Mouse (Mus musculus) liver, embryonic 14.5 days (tissue): Measurements from ENCODE around the gene Maml3. TPM values are rescaled to one million over a fixed set of nuclear protein-coding genes. Genes with fewer than 3 reads are reported as not detected.

ENCODE experiments used
- ATAC-seq: fragments of 200-750 bp; cut with Nextera tagmentation; 2 replicates; pipeline ENCODE4 v1.8.0; 2017; ENCODE audit warnings: moderate number of reproducible peaks, mild to moderate bottlenecking, moderate library complexity; ENCODE audit not compliant: insufficient read depth
- DNase-seq, 3 experiments: peaks; one replicate each; pipeline ENCODE4 v3.0.0-alpha.2; 2012 to 2013; ENCODE audit warnings: low read depth in 3 of 3, low spot score in 3 of 3
- H3K27ac ChIP-seq: fragments of 300-500 bp; sonication (generic); 2 replicates; pipeline ENCODE4 v1.5.1; 2014; ENCODE audit warnings: moderate library complexity, mild to moderate bottlenecking, control low read depth, inconsistent platforms
- H3K27me3 ChIP-seq: fragments of 300-500 bp; sonication (generic); 2 replicates; pipeline ENCODE4 v1.6.1; 2014; ENCODE audit warnings: mild to moderate bottlenecking, low read length, moderate library complexity; ENCODE audit not compliant: control insufficient read depth, insufficient read depth
- H3K36me3 ChIP-seq: fragments of 300-500 bp; sonication (generic); replicated peaks from 2 replicates; pipeline ENCODE4 v1.6.1; 2014; ENCODE audit warnings: low read depth; ENCODE audit not compliant: control insufficient read depth, insufficient read depth
- H3K4me1 ChIP-seq, 2 experiments: fragments of 200-500 bp in 1 of 2; fragments of 300-500 bp in 1 of 2; sonication (generic) in 1 of 2; replicated peaks; 2 replicates each; pipeline ENCODE4 v1.6.1; 2012 to 2014; ENCODE audit warnings: antibody characterized with exemption in 1 of 2, inconsistent platforms in 1 of 2, low read length in 1 of 2; ENCODE audit not compliant: control insufficient read depth in 2 of 2, insufficient read depth in 2 of 2
- H3K4me2 ChIP-seq: fragments of 300-500 bp; sonication (generic); 2 replicates; pipeline ENCODE4 v1.6.1; 2014; ENCODE audit warnings: low read depth, mild to moderate bottlenecking, control low read depth, moderate library complexity
- H3K4me3 ChIP-seq, 2 experiments: fragments of 200-500 bp in 1 of 2; fragments of 300-500 bp in 1 of 2; sonication (generic) in 1 of 2; 2 replicates each; pipeline ENCODE4 v1.5.1; 2012 to 2014; ENCODE audit warnings: low read depth in 2 of 2, low read length in 2 of 2, mild to moderate bottlenecking in 2 of 2, control low read depth in 1 of 2, inconsistent platforms in 1 of 2, moderate library complexity in 1 of 2; ENCODE audit not compliant: insufficient read depth in 1 of 2
- H3K9ac ChIP-seq: fragments of 300-500 bp; sonication (generic); replicated peaks from 2 replicates; pipeline ENCODE4 v1.6.1; 2014; ENCODE audit warnings: mild to moderate bottlenecking, control low read depth, moderate library complexity
- H3K9me3 ChIP-seq: fragments of 300-500 bp; sonication (generic); 2 replicates; pipeline ENCODE4 v1.6.1; 2016; ENCODE audit warnings: low read length, mixed read lengths; ENCODE audit not compliant: control insufficient read depth
- CTCF ChIP-seq: IDR thresholded peaks from 2 replicates; pipeline ENCODE4 v1.5.1; 2016; ENCODE audit warnings: antibody characterized with exemption, low read depth, control low read depth
- EP300 ChIP-seq: IDR thresholded peaks from 2 replicates; pipeline ENCODE4 v1.6.1; 2016; ENCODE audit warnings: antibody characterized with exemption, low read depth
- WGBS: fragments of 180-500 bp; shearing (Covaris S2); extraction: QIAGEN DNeasy Blood & Tissue Kit; methylation state at CpG from one replicate; pipeline ENCODE4 v1.1.7; 2014; ENCODE audit not compliant: insufficient replicate concordance; 5-methylcytosine and 5-hydroxymethylcytosine counted together
- polyA plus RNA-seq, 2 experiments: library from polyadenylated mRNA; depleted of rRNA in 1 of 2; stranded (reverse) in 1 of 2; unstranded in 1 of 2; fragments of >200 nt; fragmentation: Nextera tagmentation in 1 of 2; extraction: Ambion mirVana in 1 of 2; gene quantifications; 2 replicates each; pipeline versions ENCODE4 v1.2.1 to v1.2.3; 2012 to 2014

The Maml3 gene
- polyA plus RNA-seq, 2 experiments = 0.57 to 0.71 TPM

- DNase-seq = peak in 2 of 3 experiments; percentile 45 to 54
- no peaks in the 10 kb centered on the region for H3K36me3 ChIP-seq
- WGBS = 59% methylated on average over 21 of the region's 21 CpGs
Observed at GRCm38 (mm10) chr3:51708746-51709411, 396.0 kb downstream of the Maml3 start.

GRCm38 (mm10) chr3:51708375-51708745, 396.5 kb downstream of the Maml3 start:
- 74% methylated on average over 1 of the region's 1 CpGs for WGBS
- H3K4me3 ChIP-seq = no peak overlapping the region

More at GRCm38 (mm10) chr3:51708746-51709411, 396.0 kb downstream of the Maml3 start:
- no peaks in the 10 kb centered on the region; the same call in 1 of the 2 replicates for H3K27me3 ChIP-seq
- peak overlapping the region; percentile 10; the same call in 1 of the 2 replicates for H3K27ac ChIP-seq
- H3K4me1 ChIP-seq = peaks cover 16 to 37% of the 10 kb centered on the region in 2 experiments
- H3K9ac ChIP-seq = no peak overlapping the region; the same call in 1 of the 2 replicates
- H3K9me3 ChIP-seq = no peaks in the 10 kb centered on the region
- peak overlapping the region; percentile 15 to 32; a peak in 2 of 4 replicates for H3K4me3 ChIP-seq
- TF ChIP-seq EP300 (no peak), CTCF (no peak)
- peak overlapping the region; percentile 51 for H3K4me2 ChIP-seq
- ATAC-seq = peak; percentile 66

GRCm38 (mm10) chr3:51705220-51705619, 399.7 kb downstream of the Maml3 start:
- no peaks in the 10 kb centered on the region; the same call in 1 of the 2 replicates for H3K27me3 ChIP-seq
- TF ChIP-seq EP300 (no peak), CTCF (peak; percentile 90)
- 68% methylated on average over 7 of the region's 7 CpGs for WGBS
- peaks cover 0 to 16% of the 10 kb centered on the region in 2 experiments; a peak in 3 of 4 replicates for H3K4me1 ChIP-seq
- H3K9ac ChIP-seq = no peak overlapping the region
- DNase-seq = no peak
- H3K36me3 ChIP-seq = no peaks in the 10 kb centered on the region
- no peak overlapping the region for H3K4me3 ChIP-seq
- no peak for ATAC-seq
- H3K9me3 ChIP-seq = no peaks in the 10 kb centered on the region
- no peak overlapping the region for H3K27ac ChIP-seq
- H3K4me2 ChIP-seq = no peak overlapping the region

More at GRCm38 (mm10) chr3:51708375-51708745, 396.5 kb downstream of the Maml3 start:
- Histone ChIP-seq H3K9ac (no peak overlapping the region), H3K27me3 (no peaks in the 10 kb centered on the region; the same call in 1 of the 2 replicates), H3K4me2 (no peak overlapping the region; the same call in 1 of the 2 replicates), H3K36me3 (no peaks in the 10 kb centered on the region), H3K4me1 (peaks cover 14 to 32% of the 10 kb centered on the region in 2 experiments), H3K9me3 (no peaks in the 10 kb centered on the region), H3K27ac (no peak overlapping the region)
- no peak for TF ChIP-seq EP300
- no peak for TF ChIP-seq CTCF
- DNase-seq = no peak
- ATAC-seq = no peak

- no peaks in the 10 kb centered on the region; the same call in 1 of the 2 replicates for H3K27me3 ChIP-seq
- peaks cover 0 to 7% of the 10 kb centered on the region in 2 experiments; a peak in 1 of 4 replicates for H3K4me1 ChIP-seq
- H3K4me2 ChIP-seq = no peak overlapping the region
- ATAC-seq (no peak), DNase-seq (no peak)
- WGBS = 68% methylated on average over 8 of the region's 8 CpGs
- no peaks in the 10 kb centered on the region for H3K9me3 ChIP-seq
- H3K27ac ChIP-seq = no peak overlapping the region
- no peak overlapping the region for H3K4me3 ChIP-seq
- TF ChIP-seq EP300 (no peak), CTCF (no peak)
- H3K9ac ChIP-seq = no peak overlapping the region
- H3K36me3 ChIP-seq = no peaks in the 10 kb centered on the region
Observed at GRCm38 (mm10) chr3:51703478-51703877, 401.4 kb downstream of the Maml3 start.

DNA sequence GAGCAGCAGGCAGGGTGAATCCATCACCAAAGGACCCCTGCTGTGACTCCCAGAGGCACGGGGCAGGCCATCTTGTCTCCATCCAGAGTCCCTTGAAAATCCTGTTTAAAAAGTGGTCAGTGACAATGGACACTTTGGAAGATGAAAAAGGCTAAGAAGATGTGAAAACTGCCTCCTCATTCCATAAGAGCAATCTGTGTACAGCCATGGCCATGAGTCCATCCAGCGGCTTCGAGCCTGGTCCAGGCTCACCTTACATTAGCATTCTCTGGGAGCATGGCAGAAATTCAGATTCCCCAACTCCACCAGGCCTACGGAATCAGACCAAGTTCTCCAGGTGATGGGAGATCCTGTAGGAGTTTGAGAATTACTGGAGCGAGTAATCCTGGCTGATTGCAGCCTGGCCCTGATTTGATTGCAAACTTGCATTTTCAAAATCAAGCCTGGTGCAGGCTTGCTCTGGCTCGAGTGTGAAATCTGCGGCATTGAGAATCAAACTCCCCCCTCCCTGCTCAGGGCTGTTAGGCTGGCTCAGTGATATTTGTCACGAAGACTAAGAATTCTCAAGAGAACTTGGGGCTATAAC, 402.1 kb downstream of the Maml3 start:
- Histone ChIP-seq H3K9ac (no peak overlapping the region), H3K4me3 (no peak overlapping the region), H3K9me3 (no peaks in the 10 kb centered on the region), H3K27ac (no peak overlapping the region), H3K4me2 (no peak overlapping the region), H3K4me1 (peaks cover 0 to 5% of the 10 kb centered on the region in 2 experiments; a peak in 1 of 4 replicates), H3K27me3 (no peaks in the 10 kb centered on the region; the same call in 1 of the 2 replicates), H3K36me3 (no peaks in the 10 kb centered on the region)
- WGBS = 70% methylated on average over 8 of the region's 8 CpGs
- DNase-seq (no peak), ATAC-seq (no peak)
- TF ChIP-seq EP300 (no peak), CTCF (no peak)
